In genomic region chr2:152197301-152197712, GRCm38 (mm10) we compare ENCODE assay signal across 8 mouse cellular contexts. TPM values are rescaled to one million over a fixed set of nuclear protein-coding genes. Genes with fewer than 3 reads are reported as not detected.
DNase-seq lines count a peak whose midpoint lies in the region; ATAC-seq and TF ChIP-seq lines count a peak whose summit lies in the region.

No protein-coding gene starts in this region.

- H3K27me3 ChIP-seq in hindbrain, postnatal 0 days (ENCODE audit: insufficient read depth, low read length), result no peaks in the 10 kb centered on the region

- H3K27ac ChIP-seq in hindbrain, postnatal 0 days, result no peak overlapping the region

- no peaks in the 10 kb centered on the region for H3K36me3 ChIP-seq in hindbrain, postnatal 0 days (ENCODE audit: insufficient read depth, low read length)

- no peaks in the 10 kb centered on the region for H3K4me1 ChIP-seq in hindbrain, postnatal 0 days (ENCODE audit: insufficient read depth, low read length)

- DNase-seq in cerebellum, postnatal 25 days, result peak; percentile 70 to 72
- DNase-seq in gastrocnemius, adult 18-20 months (ENCODE audit: low spot score), result peak; percentile 73
- peak; percentile 91 for DNase-seq in hindbrain, postnatal 0 days (ENCODE audit: low spot score)
- peak; percentile 42 to 60 for DNase-seq in layer of hippocampus, postnatal 36 days
- DNase-seq in lung, postnatal 4 days, result peak; percentile 57 to 70
- peak; percentile 78 for DNase-seq in retina, postnatal 7 days (ENCODE audit: low read depth, low spot score)
- peak; percentile 26 to 47 for DNase-seq in urinary bladder, postnatal 36 days (ENCODE audit: low spot score in 2 of 2)

- ATAC-seq in activated CD4-positive, CD25-positive, alpha-beta regulatory T cell, adult 4 months, result peak; percentile 68
- peak; percentile 90 for ATAC-seq in hindbrain, postnatal 0 days

- peak; percentile 92 for TF ChIP-seq CTCF in hindbrain, postnatal 0 days (IDR thresholded peaks at IDR 0.05; ENCODE audit: low read depth)

- 48% methylated on average over 10 of the region's 10 CpGs for WGBS in hindbrain, postnatal 0 days

- H3K9ac ChIP-seq in hindbrain, postnatal 0 days (replicated peaks; ENCODE audit: low read length), result no peak overlapping the region

- no peak overlapping the region for H3K4me2 ChIP-seq in hindbrain, postnatal 0 days (ENCODE audit: low read depth, low read length)

- no peak overlapping the region for H3K4me3 ChIP-seq in hindbrain, postnatal 0 days (ENCODE audit: low read length)

- H3K9me3 ChIP-seq in hindbrain, postnatal 0 days (ENCODE audit: low read length), result no peaks in the 10 kb centered on the region

RNA-seq across cellular contexts. Expression of gene Csnk2a1, which starts 29.3 kb away (rescaled TPM):
- polyA plus RNA-seq in activated CD4-positive, CD25-positive, alpha-beta regulatory T cell, adult 4 months (2017; shearing (Covaris generic)), result 10 to 100 TPM; 68.0 to 91.6 TPM
- 100 to 1,000 TPM in 1 of 2 experiments, 10 to 100 TPM in 1; 83.9 to 100 TPM for total RNA-seq in gastrocnemius, adult 18-20 months (2021)
- 119 and 128 TPM in 2 replicates for total RNA-seq in hindbrain, postnatal 0 days (2014; rRNA removed)
- polyA plus RNA-seq in hindbrain, postnatal 0 days (2015; fragmentation: Nextera tagmentation; extraction: Ambion mirVana), result 107 and 109 TPM in 2 replicates
- 100 to 1,000 TPM in 1 of 2 experiments, 10 to 100 TPM in 1; 98.3 to 101 TPM for total RNA-seq in layer of hippocampus, postnatal 36 days (2021)

RNA-seq across cellular contexts. Expression of gene Tcf15, which starts 53.9 kb away (rescaled TPM):
- polyA plus RNA-seq in activated CD4-positive, CD25-positive, alpha-beta regulatory T cell, adult 4 months (2017; shearing (Covaris generic)), result not detected
- total RNA-seq in gastrocnemius, adult 18-20 months (2021), result 10 to 100 TPM in 1 of 2 experiments, 1 to 10 TPM in 1; 5.5 to 13.9 TPM
- 4.9 TPM in 1 of 2 replicates, not detected in the other for total RNA-seq in hindbrain, postnatal 0 days (2014; rRNA removed)
- 0.74 and 1.2 TPM in 2 replicates for polyA plus RNA-seq in hindbrain, postnatal 0 days (2015; fragmentation: Nextera tagmentation; extraction: Ambion mirVana)
- 1 to 10 TPM; 2.9 to 4.3 TPM for total RNA-seq in layer of hippocampus, postnatal 36 days (2021)

Comparison
In these comparisons a context has a peak if more than half of its experiments do, and no peak if none do; other contexts are left out.
1. DNase-seq: peak in every context shown above with its lines; median percentile 91 in hindbrain, postnatal 0 days; 78 in retina, postnatal 7 days; 73 in gastrocnemius, adult 18-20 months; 71 in cerebellum, postnatal 25 days; 64 in lung, postnatal 4 days; 51 in layer of hippocampus, postnatal 36 days; 36 in urinary bladder, postnatal 36 days.